Mouse (Mus musculus): ENCODE measurements around the gene Ptgr2.
"Not testable (repeated sequence)": the region's sequence is repeated elsewhere in the genome, so short reads cannot be mapped to it uniquely, and the experiment has no call there.

Ptgr2 gene

DNA sequence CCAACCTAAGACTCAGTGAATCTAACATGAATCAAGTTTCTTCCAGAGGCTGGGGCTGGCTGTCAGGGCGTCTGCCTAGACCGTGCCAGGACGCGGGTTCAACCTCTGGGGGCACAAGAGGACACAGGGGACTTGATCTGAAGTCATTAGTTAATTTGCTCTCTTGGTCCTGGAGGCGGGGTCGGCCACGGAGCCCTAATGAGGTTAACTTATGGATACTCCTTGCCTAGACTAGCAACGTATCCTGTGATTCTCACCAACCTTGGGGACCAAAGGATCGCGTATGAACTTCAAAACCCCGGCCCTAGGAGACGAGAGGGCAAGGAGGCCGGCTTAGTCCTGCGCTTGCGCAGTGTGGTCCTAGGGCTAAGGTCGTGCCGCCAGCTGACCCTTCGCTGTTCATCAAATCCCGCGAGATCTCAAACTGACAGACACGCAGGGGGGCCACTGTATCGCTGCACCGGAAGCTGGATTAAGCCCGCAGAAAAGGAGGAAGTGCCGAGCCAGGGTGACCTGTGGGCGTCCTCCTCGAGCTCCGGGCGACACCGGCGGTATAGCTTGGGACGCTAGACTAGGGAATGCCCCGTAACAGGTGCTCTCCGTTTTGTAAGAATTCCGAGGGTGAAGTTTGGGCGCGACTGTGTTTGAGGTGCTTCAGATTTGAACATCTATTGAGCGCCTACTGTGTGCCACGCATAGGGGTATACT is at the start of gene Ptgr2:
TSS of gene Ptgr2 (plus strand) at position 348 of the 708 bp plus-strand sequence.
- peak; percentile 98 for DNase-seq (ENCODE audit: low spot score)

DNA sequence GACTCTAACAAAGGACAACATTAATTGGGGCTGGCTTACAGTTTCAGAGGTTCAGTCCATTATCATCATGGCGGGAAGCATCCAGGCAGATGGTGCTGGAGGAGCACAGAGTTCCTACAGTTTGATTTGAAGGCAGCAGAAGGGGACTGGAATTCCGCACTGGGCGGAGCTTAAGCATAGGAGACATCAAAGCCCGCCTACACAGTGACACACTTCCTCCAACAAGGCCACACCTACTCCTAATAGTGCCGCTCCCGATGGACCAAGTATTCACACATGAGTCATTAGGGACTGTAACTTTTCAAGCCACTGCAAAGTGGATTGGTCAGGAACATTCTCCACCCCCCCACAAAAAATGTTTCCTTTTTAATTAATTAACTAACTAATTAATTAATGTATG is 49.5 kb upstream of the Ptgr2 start:
- no peak for DNase-seq (ENCODE audit: low spot score)

DNA sequence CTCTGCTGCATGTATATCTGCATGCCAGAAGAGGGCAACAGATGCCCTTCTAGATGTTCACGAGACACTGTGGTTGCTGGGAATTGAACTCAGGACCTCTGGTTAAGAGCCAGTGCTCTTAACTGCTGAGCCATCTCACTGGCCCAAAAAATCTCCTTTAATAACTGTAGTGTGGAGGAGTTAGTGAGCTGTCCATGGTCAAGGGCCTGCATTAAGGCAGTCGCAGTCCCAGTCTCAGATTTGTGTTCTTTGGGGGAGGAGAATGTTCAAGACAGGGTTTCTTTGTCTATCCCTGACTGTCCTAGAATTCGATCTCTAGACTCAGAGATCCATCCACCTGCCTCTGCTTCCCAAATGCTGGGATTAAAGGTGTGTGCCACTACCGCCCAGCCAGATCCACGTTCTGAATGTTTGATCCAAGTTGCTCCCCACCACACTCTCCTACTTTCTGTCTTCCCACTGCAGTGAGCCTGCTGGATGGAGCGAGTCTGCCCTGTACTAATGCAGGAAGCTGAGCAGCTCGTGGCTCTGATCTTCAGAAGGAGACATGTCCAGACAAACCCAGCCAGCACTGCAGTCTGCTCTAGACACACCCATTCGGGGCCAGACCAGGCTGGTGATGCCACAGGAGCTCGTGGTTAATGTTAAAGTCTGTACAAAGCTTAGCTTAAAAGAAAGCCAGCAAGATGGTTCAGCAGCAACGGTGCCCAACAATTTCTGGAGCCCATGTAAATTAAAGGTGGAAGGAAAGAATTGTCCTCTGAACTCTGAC is 48.9 kb upstream of the Ptgr2 start:
- no peak for DNase-seq (ENCODE audit: low spot score)

DNA sequence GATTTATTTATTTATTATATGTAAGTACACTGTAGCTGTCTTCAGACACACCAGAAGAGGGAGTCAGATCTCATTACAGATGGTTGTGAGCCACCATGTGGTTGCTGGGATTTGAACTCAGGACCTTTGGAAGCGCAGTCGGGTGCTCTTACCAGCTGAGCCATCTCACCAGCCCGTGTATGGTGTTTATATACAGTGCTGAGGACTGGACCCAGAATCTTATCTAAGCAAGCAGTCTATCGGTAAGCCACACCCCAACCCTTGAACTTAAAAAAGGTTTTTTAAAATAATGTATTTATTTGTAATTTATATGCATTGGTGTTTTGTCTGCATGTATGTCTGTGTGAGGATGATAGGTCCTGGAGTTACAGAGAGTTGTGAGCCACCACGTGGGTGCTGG is 48.0 kb upstream of the Ptgr2 start:
- not testable (repeated sequence) for DNase-seq (ENCODE audit: low spot score)

DNA sequence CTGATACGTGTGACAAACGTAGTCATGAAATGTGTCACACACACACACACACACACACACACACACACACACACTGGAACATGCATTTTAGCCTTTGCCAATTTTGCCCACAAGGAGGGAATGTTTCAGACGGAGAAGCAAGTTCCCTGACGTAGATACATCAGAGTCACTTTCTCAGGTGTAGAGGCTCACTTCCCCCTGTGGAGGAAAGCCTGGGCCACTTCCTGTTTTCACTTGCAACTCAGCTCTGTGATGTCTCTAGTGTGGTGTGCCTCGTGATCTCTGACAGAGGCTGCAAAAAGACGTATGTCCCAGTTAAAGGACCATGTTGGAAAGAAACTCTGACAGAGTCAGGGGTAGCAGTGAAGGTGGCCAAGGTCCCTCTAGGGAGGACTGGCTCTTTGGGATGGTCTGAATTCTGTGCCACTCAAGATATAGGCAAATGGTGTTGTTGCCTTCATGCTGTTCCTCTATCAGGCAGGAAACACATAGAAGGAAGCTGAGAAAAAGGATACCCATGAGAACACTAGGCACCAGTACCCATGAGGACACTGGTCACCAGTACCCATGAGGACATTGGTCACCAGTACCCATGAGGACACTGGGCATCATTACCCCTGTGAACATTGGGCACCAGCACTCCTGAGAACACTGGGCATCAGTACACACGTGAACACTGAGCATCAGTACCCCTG is 41.8 kb upstream of the Ptgr2 start:
- no peak for DNase-seq (ENCODE audit: low spot score)

DNA sequence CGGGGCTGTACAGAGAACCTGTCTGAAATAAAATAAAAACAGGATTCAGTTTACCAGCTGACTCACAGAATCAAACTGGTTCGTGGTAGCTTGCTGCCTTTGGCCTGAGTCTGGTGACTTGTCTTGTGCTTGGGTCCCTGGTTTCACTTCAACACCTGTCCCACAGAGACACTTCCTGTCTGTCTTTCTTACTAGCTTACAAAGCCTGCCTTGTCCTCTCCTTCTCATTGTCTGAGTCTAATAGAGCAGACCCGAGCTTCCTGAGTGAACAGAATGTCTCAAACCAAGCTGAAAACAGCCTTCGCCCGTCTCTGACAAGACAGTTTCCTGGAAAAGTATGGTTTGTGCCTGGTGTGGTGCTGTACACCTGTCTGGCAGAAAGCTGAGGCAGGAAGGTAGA is 39.3 kb upstream of the Ptgr2 start:
- DNase-seq (ENCODE audit: low spot score), result no peak

DNA sequence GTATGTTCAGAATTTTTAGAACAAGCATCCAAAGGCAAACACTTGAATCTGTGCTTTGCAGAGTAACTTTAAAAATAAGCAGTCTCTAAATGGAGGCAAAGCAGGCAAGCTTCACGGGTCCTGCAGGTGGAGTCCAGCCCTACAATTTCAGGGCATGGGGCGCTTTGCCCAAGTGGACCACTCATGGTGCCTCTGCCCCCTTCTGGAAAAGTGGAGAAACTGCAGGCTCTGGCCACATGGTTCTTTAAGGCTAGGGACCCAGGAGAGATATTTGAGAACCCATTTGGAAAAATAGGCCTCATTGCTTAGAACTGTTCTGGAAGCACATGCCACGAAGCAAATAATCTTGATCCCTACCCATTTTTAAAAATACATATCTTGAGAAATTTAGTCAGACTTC is 35.8 kb upstream of the Ptgr2 start:
- DNase-seq (ENCODE audit: low spot score), result peak; percentile 90

DNA sequence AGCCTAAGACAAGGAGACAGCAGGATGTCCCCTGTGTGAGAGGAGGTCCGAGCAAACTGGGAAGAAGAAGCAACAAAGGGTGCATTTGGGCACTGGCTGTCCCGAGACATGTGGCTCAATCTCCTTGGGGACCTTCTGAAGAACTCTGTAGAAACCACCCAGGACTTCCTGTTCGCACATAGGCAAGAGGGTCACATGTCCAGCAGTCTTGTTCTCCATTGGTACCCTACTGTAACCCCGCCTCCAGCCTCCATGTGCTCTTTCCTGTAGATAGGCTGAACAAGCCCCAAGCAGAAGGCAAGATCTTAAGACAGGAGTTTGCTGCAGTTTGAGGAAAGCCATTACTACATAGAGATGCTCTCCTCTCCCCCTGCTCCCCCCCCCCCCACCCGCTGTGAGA is 32.2 kb upstream of the Ptgr2 start:
- DNase-seq (ENCODE audit: low spot score), result no peak

DNA sequence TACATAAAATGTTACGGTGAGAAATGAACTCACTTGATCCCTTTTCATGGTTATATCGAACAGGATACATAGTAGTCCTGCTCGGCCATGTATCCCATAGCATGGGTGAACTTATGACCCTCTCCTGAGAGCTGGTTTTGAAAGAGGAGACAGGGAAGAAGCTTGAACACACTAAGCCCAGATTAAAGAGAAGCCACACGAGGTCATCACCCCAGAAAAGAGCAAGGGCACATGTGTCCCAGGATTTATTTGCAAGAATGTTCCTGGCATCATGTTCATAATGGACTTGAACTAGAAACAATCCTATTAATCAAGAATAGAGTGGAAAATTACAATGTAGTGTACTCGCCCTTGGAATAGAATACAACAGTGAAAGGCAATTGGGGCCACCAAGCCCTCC is 30.1 kb upstream of the Ptgr2 start:
- no peak for DNase-seq (ENCODE audit: low spot score)

DNA sequence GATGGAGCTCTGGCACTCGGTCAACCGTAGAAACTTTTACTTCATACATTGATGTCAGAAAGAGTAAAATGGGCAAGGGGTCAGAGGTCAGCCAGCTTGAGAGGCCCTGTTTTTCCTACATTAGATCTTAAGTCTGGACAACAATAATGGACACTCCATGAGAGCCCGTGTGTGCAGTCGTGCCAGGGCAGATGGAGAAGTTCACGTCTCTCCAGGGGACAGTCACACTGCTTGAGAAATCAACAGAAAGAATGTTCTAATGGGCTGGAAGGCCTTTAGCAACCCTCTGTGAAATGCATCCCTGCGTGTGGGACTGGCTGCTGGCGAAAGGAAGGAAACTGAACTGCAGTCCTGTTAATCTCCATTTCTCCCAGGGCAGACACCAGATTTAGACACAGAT is 24.7 kb upstream of the Ptgr2 start:
- DNase-seq (ENCODE audit: low spot score), result peak; percentile 46

DNA sequence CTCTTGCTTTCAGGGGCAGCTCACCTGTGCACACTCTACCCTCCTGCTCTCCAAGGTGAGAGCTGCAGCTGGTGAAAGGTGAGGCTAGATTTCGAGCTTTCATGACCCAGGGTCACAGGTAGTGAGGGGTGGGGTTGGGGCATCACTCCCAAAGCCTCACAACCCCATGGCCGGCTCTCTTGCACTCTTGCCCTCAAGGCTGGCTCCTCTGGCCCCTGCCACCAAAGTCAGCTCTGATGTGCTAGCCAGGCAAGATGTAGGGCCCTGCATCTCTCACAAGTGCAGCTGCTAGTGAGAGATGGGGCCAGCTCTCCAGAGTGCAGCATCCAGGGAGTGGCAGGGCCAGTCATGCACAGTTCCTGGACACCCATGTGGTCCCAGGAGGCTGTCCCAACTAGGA is 17.8 kb upstream of the Ptgr2 start:
- DNase-seq (ENCODE audit: low spot score), result no peak

DNA sequence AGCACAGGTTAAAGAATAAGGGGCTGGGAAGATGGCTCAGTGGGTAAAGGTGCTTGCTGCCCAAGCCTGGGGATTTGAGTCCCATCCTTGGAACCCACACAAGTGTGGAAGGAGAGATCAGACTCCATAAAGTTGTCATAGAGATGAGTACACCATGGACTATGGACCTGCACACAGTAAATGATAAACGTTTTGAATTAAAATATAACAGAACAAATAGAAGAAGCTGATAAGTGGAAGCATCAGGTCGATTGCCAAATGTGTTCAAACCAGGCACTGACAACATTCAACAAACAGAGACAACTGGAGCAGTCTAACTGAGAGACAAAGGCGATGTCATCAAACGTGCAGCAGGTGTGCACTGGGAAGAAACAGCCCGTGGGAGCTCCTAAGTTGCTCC is 11.7 kb upstream of the Ptgr2 start:
- DNase-seq (ENCODE audit: low spot score), result no peak

DNA sequence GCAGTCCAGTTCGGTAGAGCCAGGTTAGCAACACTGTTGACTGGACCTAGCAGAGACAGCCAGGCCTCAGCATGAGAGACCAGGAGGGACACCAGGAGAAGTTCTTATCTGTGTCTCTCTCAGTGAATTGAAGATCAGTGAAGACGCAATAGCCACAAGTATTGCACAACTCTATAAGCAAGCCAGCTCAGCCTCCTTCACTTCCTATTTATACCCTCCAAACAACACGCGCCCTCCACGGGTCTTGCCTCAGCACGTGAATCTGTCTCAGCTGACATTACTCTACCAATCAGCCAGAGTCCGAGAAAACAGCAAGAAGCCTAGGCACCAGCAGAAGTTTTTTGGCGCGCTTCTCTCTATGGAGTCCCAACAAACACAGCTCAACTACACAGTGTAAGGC is 9.7 kb upstream of the Ptgr2 start:
- no peak for DNase-seq (ENCODE audit: low spot score)

DNA sequence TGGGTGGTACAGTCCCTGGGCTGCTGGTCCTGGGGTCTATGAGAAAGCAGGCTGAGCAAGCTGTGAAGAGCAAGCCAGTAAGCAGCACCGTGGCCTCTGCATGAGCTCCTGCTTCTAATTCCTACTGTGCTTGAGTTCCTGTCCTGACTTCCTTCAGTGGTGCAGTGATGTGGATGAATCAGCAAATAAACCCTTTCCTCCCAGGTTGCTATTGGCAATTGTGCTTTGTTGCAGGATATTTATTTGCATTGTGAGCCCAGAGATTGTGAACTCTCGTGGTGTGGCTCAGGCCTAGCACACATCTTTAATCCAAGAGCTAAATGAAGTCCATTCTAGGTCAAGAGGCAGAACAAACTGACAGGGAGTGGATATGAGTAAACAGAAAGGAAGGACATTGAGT is 8.7 kb upstream of the Ptgr2 start:
- DNase-seq (ENCODE audit: low spot score), result no peak

DNA sequence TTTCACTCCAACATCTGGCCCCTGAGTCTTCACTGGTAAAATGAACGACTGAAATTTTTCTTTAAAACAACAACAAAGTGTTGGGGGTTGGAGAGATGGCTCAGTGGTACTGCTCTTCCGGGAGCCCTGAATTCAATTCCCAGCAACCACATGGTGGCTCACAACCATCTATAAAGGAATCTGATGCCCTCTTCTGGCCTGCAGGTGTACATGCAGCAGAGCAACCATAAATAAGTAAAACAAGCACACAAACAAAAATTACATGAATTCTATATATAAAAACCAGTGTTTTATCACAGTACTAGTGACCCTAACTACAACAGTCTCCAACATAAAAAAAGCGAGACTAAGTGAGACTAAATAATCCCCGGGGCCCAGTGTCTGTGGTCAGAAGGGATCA is 8.2 kb upstream of the Ptgr2 start:
- no peak for DNase-seq (ENCODE audit: low spot score)

DNA sequence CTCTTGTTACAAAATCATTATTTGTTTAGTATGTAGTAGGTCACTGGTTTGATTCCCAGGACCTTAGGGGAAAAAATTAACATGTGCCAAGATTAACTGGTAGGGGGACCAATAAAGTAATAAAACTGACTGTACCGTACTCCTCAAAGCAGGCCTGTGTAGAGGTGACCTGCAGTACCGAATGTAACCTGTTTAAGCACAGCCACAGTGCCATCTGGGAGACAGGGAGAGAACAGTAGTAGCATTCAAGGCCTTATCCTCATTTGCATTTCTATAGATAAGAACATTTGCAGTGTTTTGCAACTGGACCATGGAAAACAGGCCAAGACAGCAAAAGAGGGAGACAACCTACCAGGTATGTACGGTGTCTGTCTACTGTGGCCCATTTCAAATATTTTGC is 7.2 kb upstream of the Ptgr2 start:
- peak; percentile 12 for DNase-seq (ENCODE audit: low spot score)

DNA sequence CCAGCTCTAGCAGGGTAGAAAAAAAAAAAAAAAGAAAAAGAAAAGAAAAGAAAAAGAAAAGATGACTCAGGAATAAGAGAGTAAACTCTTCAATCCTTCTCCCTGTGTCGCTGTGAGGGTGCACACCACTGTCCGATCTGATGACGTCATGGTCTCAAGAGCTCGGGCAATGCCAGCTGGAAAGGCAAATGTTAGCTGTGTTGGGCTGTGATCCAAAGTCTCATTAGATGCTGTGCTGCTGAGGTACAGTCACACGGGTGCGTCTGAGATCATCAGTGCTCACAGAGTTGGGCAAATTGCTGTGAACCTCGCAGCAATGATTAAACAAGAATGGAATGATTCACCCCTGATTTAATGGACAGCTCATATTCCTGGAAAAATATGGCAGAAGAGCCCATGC is 6.1 kb upstream of the Ptgr2 start:
- DNase-seq (ENCODE audit: low spot score), result no peak

DNA sequence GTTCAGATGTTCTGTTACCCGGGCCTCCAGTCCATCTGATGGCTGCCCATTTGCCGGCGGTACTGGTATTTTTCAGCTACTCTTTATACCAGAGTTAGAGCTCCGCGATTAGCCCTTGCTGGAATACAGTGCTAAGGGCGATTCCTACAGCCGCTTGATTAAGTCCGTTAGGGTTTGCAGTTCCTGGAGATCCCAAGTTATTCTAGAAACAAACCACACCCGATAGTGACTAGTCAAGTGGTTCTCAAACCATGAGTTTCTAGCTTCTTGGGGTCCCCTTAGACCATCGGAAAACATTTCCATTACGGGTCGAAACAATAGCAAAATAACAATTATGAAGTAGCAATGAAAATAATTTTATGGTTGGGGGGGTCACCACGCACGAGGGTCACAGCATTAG is 641 bp upstream of the Ptgr2 start:
- peak; percentile 8 for DNase-seq (ENCODE audit: low spot score)

DNA sequence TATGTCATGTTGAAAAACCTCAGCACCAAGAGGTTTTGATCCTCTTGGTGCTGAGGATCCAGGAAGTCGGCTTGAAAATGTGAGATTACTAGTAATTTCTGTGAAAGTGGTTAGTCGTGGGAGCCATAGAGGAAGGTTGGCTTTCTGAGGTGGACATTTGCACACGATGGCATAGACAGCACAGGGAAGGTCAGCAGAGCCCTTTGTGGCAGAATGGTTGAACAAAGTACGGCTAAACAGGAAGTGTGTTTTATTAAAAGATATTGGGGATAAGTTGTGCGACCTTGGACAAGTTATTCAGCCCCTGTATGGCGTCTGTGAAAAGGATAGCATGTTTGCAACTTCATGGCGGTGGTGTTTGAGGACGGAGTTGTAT is 549 bp downstream of the Ptgr2 start:
- no peak for DNase-seq (ENCODE audit: low spot score)

DNA sequence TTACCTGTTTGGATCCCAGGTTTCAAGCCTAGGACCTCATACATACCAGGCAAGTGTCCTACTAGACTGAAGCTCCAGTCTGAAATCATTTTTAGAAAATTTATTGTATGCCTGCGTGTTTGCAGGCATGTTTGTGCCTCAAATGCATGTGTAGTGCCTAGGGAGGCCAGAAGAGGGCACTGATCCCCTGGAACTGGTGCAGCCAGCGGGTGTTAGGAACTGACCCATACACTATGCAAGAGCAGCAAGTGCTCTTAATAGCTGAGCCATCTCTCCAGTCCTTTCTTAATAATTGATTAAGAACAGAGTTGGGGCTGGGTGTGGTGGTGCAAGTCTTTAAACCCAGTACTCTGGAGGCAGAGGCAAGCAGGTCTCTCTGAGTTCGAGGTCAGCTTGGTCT is 3.4 kb downstream of the Ptgr2 start:
- peak; percentile 50 for DNase-seq (ENCODE audit: low spot score)

DNA sequence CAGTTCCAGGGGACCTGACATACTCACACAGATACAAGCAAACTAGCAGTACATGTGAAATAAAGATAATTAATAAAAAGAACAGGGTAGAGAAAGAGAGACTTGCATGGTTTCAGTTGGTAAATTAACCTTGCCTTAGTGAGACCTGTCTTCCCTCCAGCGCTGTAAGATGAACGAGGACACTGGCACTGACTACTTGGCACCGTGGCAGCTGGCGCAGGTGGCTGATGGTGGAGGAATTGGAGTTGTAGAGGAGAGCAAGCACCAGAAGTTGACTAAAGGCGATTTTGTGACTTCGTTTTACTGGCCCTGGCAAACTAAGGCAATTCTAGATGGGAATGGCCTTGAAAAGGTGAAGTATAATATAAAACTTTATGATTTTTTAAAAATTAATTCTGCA is 12.8 kb downstream of the Ptgr2 start:
- DNase-seq (ENCODE audit: low spot score), result no peak

DNA sequence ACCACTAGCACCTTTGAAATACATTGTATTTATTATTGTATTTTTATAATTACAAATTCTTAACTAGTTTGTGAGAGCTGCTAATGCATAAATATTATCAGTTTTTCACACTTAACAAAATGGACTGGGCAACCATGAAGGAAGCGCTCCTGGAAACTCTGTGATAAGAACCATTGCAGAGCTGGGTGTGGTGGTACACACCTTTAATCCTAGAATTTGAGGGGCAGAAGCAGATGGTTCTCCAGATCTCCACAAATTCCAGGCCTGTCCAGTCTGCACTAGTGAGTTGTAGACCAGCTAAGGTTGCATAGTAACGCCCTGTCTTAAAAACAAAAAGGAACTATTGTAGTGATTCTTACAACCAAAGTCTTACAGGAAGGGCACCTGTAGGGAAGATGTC is 14.2 kb downstream of the Ptgr2 start:
- no peak for DNase-seq (ENCODE audit: low spot score)

DNA sequence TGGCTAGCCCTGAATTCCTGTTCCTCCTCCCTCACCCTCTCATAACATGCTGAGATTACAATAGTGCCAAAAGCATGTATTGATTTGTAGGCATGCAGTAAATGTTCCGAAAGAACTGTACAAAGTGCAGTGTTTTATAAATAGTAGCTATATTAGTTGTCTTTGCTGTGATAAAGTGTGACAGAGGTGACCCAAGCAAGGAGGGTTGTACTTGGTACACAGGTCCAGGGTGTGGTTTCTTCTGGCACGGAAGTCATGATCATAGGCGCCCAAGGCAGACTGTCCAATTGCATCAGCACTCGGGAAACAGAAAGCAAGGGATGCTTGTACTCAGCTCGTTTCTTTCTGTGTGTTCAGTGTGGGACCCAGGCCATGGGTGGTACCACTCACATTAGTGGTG is 19.1 kb downstream of the Ptgr2 start:
- DNase-seq (ENCODE audit: low spot score), result no peak

All from embryo, embryonic 10.5 days (tissue).